Mouse (Mus musculus): Measurements from ENCODE around the gene Pik3ca. TPM values are rescaled to one million over a fixed set of nuclear protein-coding genes. Genes with fewer than 3 reads are reported as not detected.

Pik3ca gene
- polyA plus RNA-seq, 1 experiment from 2014 or later = 28.5 TPM

DNA sequence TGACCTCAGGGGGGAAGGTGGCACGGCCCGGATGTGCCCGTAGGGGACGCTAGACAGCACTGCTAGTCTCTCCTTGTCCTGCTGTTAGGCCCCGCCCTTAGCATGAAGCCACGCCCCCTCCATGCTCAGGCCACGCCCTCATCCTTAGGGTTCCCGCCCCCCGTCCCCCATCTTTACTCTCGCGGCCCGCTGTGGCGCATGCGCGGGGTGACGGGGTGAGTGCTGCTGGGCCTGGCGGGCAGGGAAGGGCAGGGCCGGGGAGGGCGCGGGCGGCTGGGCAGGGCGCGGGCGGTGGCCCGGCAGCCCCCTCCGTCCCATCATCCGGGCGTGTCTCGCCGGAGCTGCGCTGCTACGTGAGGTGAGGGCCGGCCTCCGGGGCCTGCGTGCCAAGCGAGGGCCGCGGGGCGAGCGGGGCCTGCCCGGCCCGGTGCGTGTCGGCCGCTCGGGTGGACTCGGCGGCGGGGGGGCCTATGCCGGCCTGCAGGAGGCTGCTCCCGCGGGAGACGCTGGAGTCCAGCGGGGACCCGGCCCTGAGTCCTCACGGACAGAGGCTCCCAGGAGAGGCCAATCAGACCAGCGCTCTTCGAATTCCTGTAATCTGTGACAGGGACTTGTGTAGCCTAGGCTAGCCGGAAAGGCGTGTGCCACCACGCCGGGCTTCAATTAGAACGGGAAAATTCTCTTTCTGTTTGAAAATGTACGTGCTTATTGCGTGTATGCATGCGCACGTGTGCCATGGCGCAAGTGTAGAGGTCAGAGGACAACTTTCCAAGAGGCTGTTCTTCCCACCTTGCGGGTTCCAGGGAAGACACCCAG is 113.1 kb downstream of the Pik3ca start:
- Histone ChIP-seq H3K27me3 (ENCODE audit: control insufficient read depth, insufficient read depth, low read length) (no peaks in the 10 kb centered on the region), H3K4me3 (replicated peaks; ENCODE audit: low read depth, low read length) (peak overlapping the region; percentile 89), H3K4me2 (ENCODE audit: low read length) (peak overlapping the region; percentile 66), H3K36me3 (ENCODE audit: control insufficient read depth, insufficient read depth, low read length) (peaks cover 10% of the 10 kb centered on the region), H3K9me3 (ENCODE audit: control insufficient read depth, low read length) (no peaks in the 10 kb centered on the region), H3K4me1 (ENCODE audit: control insufficient read depth, insufficient read depth, low read length) (peaks cover 8% of the 10 kb centered on the region; the same call in 1 of the 2 replicates), H3K9ac (replicated peaks; ENCODE audit: low read length) (peak overlapping the region; percentile 93), H3K27ac (replicated peaks; ENCODE audit: low read depth, low read length) (peak overlapping the region; percentile 80)
- ATAC-seq (ENCODE audit: low FRiP score, low TSS enrichment) (peak; percentile 92), DNase-seq (peak; percentile 95)
- WGBS = under 1% methylated on average over 68 of the region's 69 CpGs

DNA sequence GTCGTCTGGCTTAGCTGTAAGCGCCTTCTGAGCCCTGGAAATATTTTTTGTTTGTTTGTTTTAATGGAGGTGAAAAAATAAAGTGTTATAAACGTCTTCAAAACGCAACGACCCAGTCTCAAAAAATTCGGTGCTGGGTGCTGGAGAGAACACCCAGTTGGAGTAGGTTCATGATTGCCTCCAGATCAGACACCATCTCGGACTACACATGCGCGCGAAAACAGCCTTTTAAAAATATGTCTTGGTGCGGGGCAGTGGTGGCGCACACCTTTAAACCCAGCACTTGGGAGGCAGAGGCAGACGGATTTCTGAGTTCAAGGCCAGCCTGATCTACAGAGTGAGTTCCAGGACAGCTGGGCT is 113.7 kb downstream of the Pik3ca start:
- H3K4me2 ChIP-seq (ENCODE audit: low read length) = peak overlapping the region; percentile 66
- H3K27me3 ChIP-seq (ENCODE audit: control insufficient read depth, insufficient read depth, low read length) = no peaks in the 10 kb centered on the region
- H3K9ac ChIP-seq (replicated peaks; ENCODE audit: low read length) = peak overlapping the region; percentile 93
- peaks cover 16% of the 10 kb centered on the region for H3K36me3 ChIP-seq (ENCODE audit: control insufficient read depth, insufficient read depth, low read length)
- no peaks in the 10 kb centered on the region for H3K9me3 ChIP-seq (ENCODE audit: control insufficient read depth, low read length)
- DNase-seq = peak; percentile 51
- peaks cover 8% of the 10 kb centered on the region; the same call in 1 of the 2 replicates for H3K4me1 ChIP-seq (ENCODE audit: control insufficient read depth, insufficient read depth, low read length)
- WGBS = 7% methylated on average over 13 of the region's 13 CpGs
- no peak for ATAC-seq (ENCODE audit: low FRiP score, low TSS enrichment)
- H3K4me3 ChIP-seq (replicated peaks; ENCODE audit: low read depth, low read length) = peak overlapping the region; percentile 89
- peak overlapping the region; percentile 80; the same call in 1 of the 2 replicates for H3K27ac ChIP-seq (replicated peaks; ENCODE audit: low read depth, low read length)

DNA sequence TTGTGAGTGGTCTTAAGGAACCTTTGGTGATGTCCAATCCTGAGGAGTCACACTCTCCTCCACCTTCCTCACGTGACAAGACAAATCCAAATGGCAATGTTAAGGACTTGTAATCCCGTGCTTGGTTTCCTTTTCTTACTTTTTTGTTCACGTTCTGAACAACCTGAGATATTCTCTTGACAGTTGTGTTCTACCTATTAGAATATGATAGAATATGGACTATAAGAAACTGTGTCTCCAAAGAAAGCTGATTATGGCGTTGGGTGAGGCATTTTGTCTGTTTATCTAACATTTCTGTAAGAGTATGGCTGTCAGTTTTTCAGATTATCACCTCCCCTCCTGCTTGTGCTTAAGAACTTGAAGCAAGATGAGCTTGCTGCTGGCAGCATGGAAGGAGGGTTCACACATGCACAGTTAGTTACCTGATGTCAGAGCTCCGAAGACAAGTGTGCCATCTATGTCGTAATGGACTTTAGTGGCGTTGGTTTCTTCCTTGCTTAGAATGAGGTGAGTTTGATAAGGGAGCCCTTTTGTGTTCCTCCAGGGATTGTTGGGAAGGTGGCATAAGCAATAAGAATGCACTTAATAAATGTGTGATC is 115.3 kb downstream of the Pik3ca start:
- ATAC-seq (ENCODE audit: low FRiP score, low TSS enrichment) = no peak
- WGBS = 94% methylated on average over 7 of the region's 7 CpGs

DNA sequence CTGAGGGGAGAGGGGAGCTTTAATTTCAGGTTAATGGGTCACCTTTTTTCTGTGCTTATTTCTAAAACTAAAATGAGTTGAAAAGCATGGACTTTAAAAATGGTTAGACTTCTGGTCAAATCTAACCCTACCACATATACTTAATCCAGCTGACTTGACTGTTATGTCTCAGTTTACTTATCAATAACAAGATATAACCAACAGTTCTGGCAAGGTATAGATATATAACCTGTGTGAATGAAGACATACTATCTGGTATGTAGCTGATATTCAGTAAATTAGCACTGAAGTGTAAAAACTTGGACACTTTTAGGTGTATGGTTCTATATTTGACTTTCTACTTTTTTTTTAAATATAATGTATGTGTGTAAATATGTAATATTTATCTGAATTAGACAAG is 116.1 kb downstream of the Pik3ca start:
- Histone ChIP-seq H3K4me2 (ENCODE audit: low read length) (no peak overlapping the region), H3K9ac (replicated peaks; ENCODE audit: low read length) (no peak overlapping the region), H3K36me3 (ENCODE audit: control insufficient read depth, insufficient read depth, low read length) (peaks cover 35% of the 10 kb centered on the region), H3K27ac (replicated peaks; ENCODE audit: low read depth, low read length) (no peak overlapping the region), H3K4me3 (replicated peaks; ENCODE audit: low read depth, low read length) (no peak overlapping the region), H3K9me3 (ENCODE audit: control insufficient read depth, low read length) (no peaks in the 10 kb centered on the region), H3K4me1 (ENCODE audit: control insufficient read depth, insufficient read depth, low read length) (peaks cover 8% of the 10 kb centered on the region; the same call in 1 of the 2 replicates), H3K27me3 (ENCODE audit: control insufficient read depth, insufficient read depth, low read length) (no peaks in the 10 kb centered on the region)
- DNase-seq (no peak), ATAC-seq (ENCODE audit: low FRiP score, low TSS enrichment) (no peak)

More for the DNA sequence above, 115.3 kb downstream of the Pik3ca start:
- no peak overlapping the region for H3K27ac ChIP-seq (replicated peaks; ENCODE audit: low read depth, low read length)
- no peaks in the 10 kb centered on the region for H3K27me3 ChIP-seq (ENCODE audit: control insufficient read depth, insufficient read depth, low read length)
- H3K4me1 ChIP-seq (ENCODE audit: control insufficient read depth, insufficient read depth, low read length) = peaks cover 8% of the 10 kb centered on the region; the same call in 1 of the 2 replicates
- no peaks in the 10 kb centered on the region for H3K9me3 ChIP-seq (ENCODE audit: control insufficient read depth, low read length)
- H3K36me3 ChIP-seq (ENCODE audit: control insufficient read depth, insufficient read depth, low read length) = peaks cover 30% of the 10 kb centered on the region
- H3K4me2 ChIP-seq (ENCODE audit: low read length) = no peak overlapping the region
- no peak for DNase-seq
- no peak overlapping the region for H3K4me3 ChIP-seq (replicated peaks; ENCODE audit: low read depth, low read length)
- H3K9ac ChIP-seq (replicated peaks; ENCODE audit: low read length) = no peak overlapping the region

Other genes starting within 250 kb of the Pik3ca start
- gene Zmat3, start 31.7 kb upstream of the Pik3ca start, polyA plus RNA-seq (2014; fragmentation: Nextera tagmentation; extraction: Ambion mirVana) = 7.7 and 9.7 TPM in 2 replicates
- gene Kcnmb3, start 94.6 kb downstream of the Pik3ca start, polyA plus RNA-seq (2014; fragmentation: Nextera tagmentation; extraction: Ambion mirVana) = 0.12 and 0.16 TPM in 2 replicates
- 43.4 and 46.2 TPM in 2 replicates for gene Zfp639, start 112.6 kb downstream of the Pik3ca start, polyA plus RNA-seq (2014; fragmentation: Nextera tagmentation; extraction: Ambion mirVana)
- 28.8 and 42.6 TPM in 2 replicates for gene Mfn1, start 131.8 kb downstream of the Pik3ca start, polyA plus RNA-seq (2014; fragmentation: Nextera tagmentation; extraction: Ambion mirVana)
- gene Gnb4, start 218.9 kb downstream of the Pik3ca start, polyA plus RNA-seq (2014; fragmentation: Nextera tagmentation; extraction: Ambion mirVana) = 75.8 and 81.7 TPM in 2 replicates